Mouse (Mus musculus) liver, postnatal 0 days (tissue): ENCODE results near the gene Obsl1.

Experiments
- CTCF ChIP-seq: sonication (generic); IDR thresholded peaks from 2 replicates; pipeline ENCODE4 v1.5.1; 2016; ENCODE audit warnings: antibody characterized with exemption, low read depth
- EP300 ChIP-seq: IDR thresholded peaks from 2 replicates; pipeline ENCODE4 v1.6.1; 2016; ENCODE audit warnings: antibody characterized with exemption, low read depth, mild to moderate bottlenecking

DNA sequence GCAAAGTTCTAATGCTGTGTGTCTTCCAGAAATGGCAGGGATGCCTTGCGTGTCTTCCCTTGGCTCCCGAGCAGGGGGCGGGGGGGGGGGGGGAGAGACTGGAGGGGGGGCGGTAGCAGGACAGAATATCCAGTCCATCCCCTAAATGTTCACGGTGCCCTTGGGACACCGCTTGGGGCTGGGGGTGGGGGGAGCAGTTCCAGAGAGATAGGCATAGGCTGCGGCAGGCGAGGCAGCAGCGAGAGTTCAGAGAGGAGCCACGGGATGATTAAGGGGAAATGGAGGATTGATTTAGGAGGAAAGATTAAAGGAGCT, 48.6 kb downstream of the Obsl1 start:
- TF ChIP-seq EP300 (no peak), CTCF (no peak)
